Mouse (Mus musculus): ENCODE results near the gene Gsta3. TPM values are rescaled to one million over a fixed set of nuclear protein-coding genes. Genes with fewer than 3 reads are reported as not detected.

The Gsta3 gene
- polyA plus RNA-seq, 2 experiments, result 1.6 to 1.8 TPM

GRCm38 (mm10) chr1:21304174-21304573 lies 63.8 kb downstream of the Gsta3 start:
- no peak for ATAC-seq (ENCODE audit: low FRiP score, low read depth)
- Histone ChIP-seq H3K4me2 (replicated peaks; ENCODE audit: low read depth, low read length, severe bottlenecking) (no peak overlapping the region), H3K9ac (ENCODE audit: low read depth, low read length, severe bottlenecking) (no peak overlapping the region), H3K4me3 (replicated peaks; ENCODE audit: low read length) (no peak overlapping the region), H3K27ac (replicated peaks; ENCODE audit: low read depth, low read length) (no peak overlapping the region), H3K4me1 (ENCODE audit: control insufficient read depth, insufficient read depth, low read length) (no peaks in the 10 kb centered on the region), H3K27me3 (ENCODE audit: control insufficient read depth, insufficient read depth, low read length) (no peaks in the 10 kb centered on the region), H3K9me3 (ENCODE audit: control insufficient read depth, low read length) (no peaks in the 10 kb centered on the region), H3K36me3 (ENCODE audit: control insufficient read depth, insufficient read depth, low read length) (no peaks in the 10 kb centered on the region)
- no peak for TF ChIP-seq POLR2A (IDR thresholded peaks at IDR 0.05; ENCODE audit: borderline replicate concordance, extremely low read depth, insufficient read depth, insufficient read length)
- 84% methylated on average over 3 of the region's 3 CpGs for WGBS
- no peak for DNase-seq (ENCODE audit: low spot score)

GRCm38 (mm10) chr1:21304646-21305045 lies 64.3 kb downstream of the Gsta3 start:
- Histone ChIP-seq H3K4me1 (ENCODE audit: control insufficient read depth, insufficient read depth, low read length) (no peaks in the 10 kb centered on the region), H3K4me3 (replicated peaks; ENCODE audit: low read length) (no peak overlapping the region), H3K9me3 (ENCODE audit: control insufficient read depth, low read length) (no peaks in the 10 kb centered on the region), H3K27me3 (ENCODE audit: control insufficient read depth, insufficient read depth, low read length) (no peaks in the 10 kb centered on the region), H3K27ac (replicated peaks; ENCODE audit: low read depth, low read length) (no peak overlapping the region), H3K36me3 (ENCODE audit: control insufficient read depth, insufficient read depth, low read length) (no peaks in the 10 kb centered on the region), H3K9ac (ENCODE audit: low read depth, low read length, severe bottlenecking) (no peak overlapping the region), H3K4me2 (replicated peaks; ENCODE audit: low read depth, low read length, severe bottlenecking) (no peak overlapping the region)
- WGBS, result 84% methylated on average over 4 of the region's 4 CpGs
- no peak for DNase-seq (ENCODE audit: low spot score)
- no peak for ATAC-seq (ENCODE audit: low FRiP score, low read depth)
- TF ChIP-seq POLR2A (IDR thresholded peaks at IDR 0.05; ENCODE audit: borderline replicate concordance, extremely low read depth, insufficient read depth, insufficient read length), result no peak

GRCm38 (mm10) chr1:21305443-21305842 lies 65.1 kb downstream of the Gsta3 start:
- no peaks in the 10 kb centered on the region for H3K4me1 ChIP-seq (ENCODE audit: control insufficient read depth, insufficient read depth, low read length)
- no peak for ATAC-seq (ENCODE audit: low FRiP score, low read depth)
- H3K9ac ChIP-seq (ENCODE audit: low read depth, low read length, severe bottlenecking), result no peak overlapping the region
- no peaks in the 10 kb centered on the region for H3K9me3 ChIP-seq (ENCODE audit: control insufficient read depth, low read length)
- H3K4me3 ChIP-seq (replicated peaks; ENCODE audit: low read length), result no peak overlapping the region
- no peak for DNase-seq (ENCODE audit: low spot score)
- WGBS, result 89% methylated on average over 3 of the region's 3 CpGs
- TF ChIP-seq POLR2A (IDR thresholded peaks at IDR 0.05; ENCODE audit: borderline replicate concordance, extremely low read depth, insufficient read depth, insufficient read length), result no peak
- no peak overlapping the region for H3K4me2 ChIP-seq (replicated peaks; ENCODE audit: low read depth, low read length, severe bottlenecking)
- H3K27me3 ChIP-seq (ENCODE audit: control insufficient read depth, insufficient read depth, low read length), result no peaks in the 10 kb centered on the region
- no peak overlapping the region for H3K27ac ChIP-seq (replicated peaks; ENCODE audit: low read depth, low read length)
- no peaks in the 10 kb centered on the region for H3K36me3 ChIP-seq (ENCODE audit: control insufficient read depth, insufficient read depth, low read length)

GRCm38 (mm10) chr1:21314336-21314735 lies 73.9 kb downstream of the Gsta3 start:
- 81% methylated on average over 2 of the region's 2 CpGs for WGBS
- Histone ChIP-seq H3K4me1 (ENCODE audit: control insufficient read depth, insufficient read depth, low read length) (no peaks in the 10 kb centered on the region), H3K36me3 (ENCODE audit: control insufficient read depth, insufficient read depth, low read length) (no peaks in the 10 kb centered on the region), H3K27me3 (ENCODE audit: control insufficient read depth, insufficient read depth, low read length) (no peaks in the 10 kb centered on the region), H3K27ac (replicated peaks; ENCODE audit: low read depth, low read length) (no peak overlapping the region), H3K4me3 (replicated peaks; ENCODE audit: low read length) (no peak overlapping the region), H3K9me3 (ENCODE audit: control insufficient read depth, low read length) (no peaks in the 10 kb centered on the region), H3K4me2 (replicated peaks; ENCODE audit: low read depth, low read length, severe bottlenecking) (no peak overlapping the region), H3K9ac (ENCODE audit: low read depth, low read length, severe bottlenecking) (no peak overlapping the region)
- ATAC-seq (ENCODE audit: low FRiP score, low read depth), result no peak
- no peak for TF ChIP-seq POLR2A (IDR thresholded peaks at IDR 0.05; ENCODE audit: borderline replicate concordance, extremely low read depth, insufficient read depth, insufficient read length)
- DNase-seq (ENCODE audit: low spot score), result no peak

Other genes with a start within 250 kb of the Gsta3 start
- 20.3 and 25.0 TPM in 2 replicates for gene Tram2, start 161.4 kb upstream of the Gsta3 start, polyA plus RNA-seq (2012; rRNA removed)
- gene Tram2, start 161.4 kb upstream of the Gsta3 start, polyA plus RNA-seq (2014; fragmentation: Nextera tagmentation; extraction: Ambion mirVana), result 15.5 and 17.8 TPM in 2 replicates
- gene Tmem14a, start 22.0 kb upstream of the Gsta3 start, polyA plus RNA-seq (2012; rRNA removed), result 9.3 and 11.4 TPM in 2 replicates
- 9.5 and 10.6 TPM in 2 replicates for gene Tmem14a, start 22.0 kb upstream of the Gsta3 start, polyA plus RNA-seq (2014; fragmentation: Nextera tagmentation; extraction: Ambion mirVana)
- gene Khdc1a, start 109.1 kb downstream of the Gsta3 start, polyA plus RNA-seq (2012; rRNA removed), result not detected in 2 replicates
- gene Khdc1a, start 109.1 kb downstream of the Gsta3 start, polyA plus RNA-seq (2014; fragmentation: Nextera tagmentation; extraction: Ambion mirVana), result not detected in 2 replicates
- gene Khdc1c, start 127.7 kb downstream of the Gsta3 start, polyA plus RNA-seq (2012; rRNA removed), result not detected in 2 replicates
- not detected in 2 replicates for gene Khdc1c, start 127.7 kb downstream of the Gsta3 start, polyA plus RNA-seq (2014; fragmentation: Nextera tagmentation; extraction: Ambion mirVana)
- not detected in 2 replicates for gene Khdc1b, start 143.0 kb downstream of the Gsta3 start, polyA plus RNA-seq (2012; rRNA removed)
- 0.08 and 0.23 TPM in 2 replicates for gene Khdc1b, start 143.0 kb downstream of the Gsta3 start, polyA plus RNA-seq (2014; fragmentation: Nextera tagmentation; extraction: Ambion mirVana)